Mouse (Mus musculus) embryonic fibroblast, embryonic 13.5 days (primary cell): ENCODE measurements at regions not wholly inside any gene's neighbourhood (a gene's known extent, or its start where the extent isn't known, plus 50 kb on each side); places are given as distances from the start of the nearest gene placed in this dataset.

Source experiments
- H3K27ac ChIP-seq: 2 replicates; pipeline ENCODE4 v1.5.1; 2012; ENCODE audit warnings: low read length, control low read depth, inconsistent platforms; ENCODE audit not compliant: insufficient read depth
- H3K4me1 ChIP-seq: 2 replicates; pipeline ENCODE4 v1.6.1; 2011; ENCODE audit warnings: low read length; ENCODE audit not compliant: control insufficient read depth, insufficient read depth
- H3K4me3 ChIP-seq: 2 replicates; pipeline ENCODE4 v1.5.1; 2011; ENCODE audit warnings: mild to moderate bottlenecking, control low read depth, low read length; ENCODE audit not compliant: insufficient read depth
- CTCF ChIP-seq: IDR thresholded peaks from 2 replicates; pipeline ENCODE4 v1.5.1; 2011; ENCODE audit warnings: mild to moderate bottlenecking, control low read depth, low read length, moderate library complexity, borderline replicate concordance; ENCODE audit not compliant: insufficient read depth
- POLR2A ChIP-seq: IDR thresholded peaks from 2 replicates; pipeline ENCODE4 v1.6.1; 2011; ENCODE audit warnings: low read depth, mild to moderate bottlenecking, control low read depth, low read length, moderate library complexity

- H3K4me1 ChIP-seq: no peaks in the 10 kb centered on the region
- no peak overlapping the region for H3K27ac ChIP-seq
- TF ChIP-seq CTCF (no peak), POLR2A (no peak)
- no peak overlapping the region for H3K4me3 ChIP-seq
These were observed 355.5 kb upstream of the Prkcq start for GRCm38 (mm10) chr2:10816374-10816773.

DNA sequence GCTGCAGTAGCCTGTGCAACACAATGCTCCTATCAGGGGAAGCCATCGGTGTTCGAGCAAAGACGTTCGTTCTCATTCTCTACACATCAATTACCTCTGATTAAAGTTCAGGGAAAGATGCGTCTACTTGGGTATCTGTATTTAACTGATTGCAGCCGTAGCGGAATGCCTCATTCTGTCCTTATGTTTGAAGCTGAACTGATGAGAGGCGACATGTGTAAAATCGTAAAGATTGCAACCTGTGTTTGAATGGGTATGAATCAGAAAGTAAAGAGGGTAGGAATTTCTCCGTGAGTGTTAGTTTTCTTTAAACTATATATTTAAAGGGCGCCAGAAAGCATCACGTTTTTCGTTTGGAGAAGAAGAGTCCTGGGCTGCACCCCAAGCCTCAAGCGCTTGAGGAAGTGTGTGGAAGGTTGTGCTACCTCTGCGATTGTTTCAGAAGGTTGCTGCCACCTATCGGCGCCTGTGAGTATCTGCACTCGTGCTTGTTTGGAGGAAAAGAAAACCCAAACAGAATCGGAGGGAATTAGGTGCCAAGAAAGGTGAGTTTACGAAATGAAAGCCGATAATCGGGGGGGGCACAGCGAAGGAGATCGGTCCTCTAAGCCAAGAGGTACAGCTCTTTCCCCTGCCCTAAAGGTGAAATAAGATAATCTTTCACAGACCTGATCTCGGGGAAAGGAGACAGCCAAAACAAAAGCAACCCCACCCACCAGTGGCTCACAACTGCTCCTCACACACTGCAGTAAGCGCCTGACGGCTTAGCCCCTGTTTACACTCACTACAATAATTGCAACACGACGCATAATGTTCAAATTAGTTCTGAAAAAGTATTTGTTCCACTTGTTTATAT lies 346.4 kb upstream of the Prkcq start:
- Histone ChIP-seq H3K4me1 (no peaks in the 10 kb centered on the region), H3K4me3 (peak overlapping the region; percentile 50), H3K27ac (no peak overlapping the region)
- TF ChIP-seq POLR2A: no peak
- peak; percentile 53; the same call in 1 of the 2 replicates for TF ChIP-seq CTCF

DNA sequence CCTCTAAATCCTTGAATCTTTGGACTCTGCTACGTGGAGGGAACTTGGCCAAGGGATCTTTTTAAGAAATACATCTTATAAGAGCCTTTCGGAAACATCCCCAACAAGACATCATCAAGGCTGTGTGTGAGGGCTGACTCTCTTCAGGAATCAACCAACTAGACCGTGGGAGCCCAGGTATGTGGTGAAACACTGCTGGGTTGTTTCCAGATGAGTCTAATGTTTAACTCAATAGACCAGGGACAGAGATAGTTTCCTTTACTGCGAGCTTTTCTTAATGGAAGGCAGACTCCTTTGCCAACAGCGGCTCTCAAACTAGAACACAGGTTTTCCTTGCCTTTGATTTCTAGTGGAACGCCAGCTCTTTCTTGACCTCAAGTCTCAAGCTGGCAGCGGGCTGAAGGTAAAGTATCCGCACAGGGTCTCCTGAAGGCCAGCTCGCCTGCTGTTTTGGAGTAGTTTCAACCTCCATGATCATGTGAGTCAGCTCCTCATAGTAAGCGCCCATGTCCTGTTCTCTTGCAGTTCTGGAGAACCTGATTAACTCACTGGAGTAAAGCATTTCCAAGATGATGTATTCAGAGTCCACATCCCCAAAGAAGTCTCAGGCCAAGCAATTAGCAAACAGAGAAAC lies 345.7 kb upstream of the Prkcq start:
- Histone ChIP-seq H3K4me3 (no peak overlapping the region), H3K4me1 (no peaks in the 10 kb centered on the region), H3K27ac (no peak overlapping the region)
- no peak for TF ChIP-seq CTCF
- TF ChIP-seq POLR2A: no peak

GRCm38 (mm10) chr2:10839976-10840375 lies 331.9 kb upstream of the Prkcq start:
- Histone ChIP-seq H3K4me3 (no peak overlapping the region), H3K27ac (no peak overlapping the region), H3K4me1 (no peaks in the 10 kb centered on the region)
- TF ChIP-seq CTCF (no peak), POLR2A (no peak)

DNA sequence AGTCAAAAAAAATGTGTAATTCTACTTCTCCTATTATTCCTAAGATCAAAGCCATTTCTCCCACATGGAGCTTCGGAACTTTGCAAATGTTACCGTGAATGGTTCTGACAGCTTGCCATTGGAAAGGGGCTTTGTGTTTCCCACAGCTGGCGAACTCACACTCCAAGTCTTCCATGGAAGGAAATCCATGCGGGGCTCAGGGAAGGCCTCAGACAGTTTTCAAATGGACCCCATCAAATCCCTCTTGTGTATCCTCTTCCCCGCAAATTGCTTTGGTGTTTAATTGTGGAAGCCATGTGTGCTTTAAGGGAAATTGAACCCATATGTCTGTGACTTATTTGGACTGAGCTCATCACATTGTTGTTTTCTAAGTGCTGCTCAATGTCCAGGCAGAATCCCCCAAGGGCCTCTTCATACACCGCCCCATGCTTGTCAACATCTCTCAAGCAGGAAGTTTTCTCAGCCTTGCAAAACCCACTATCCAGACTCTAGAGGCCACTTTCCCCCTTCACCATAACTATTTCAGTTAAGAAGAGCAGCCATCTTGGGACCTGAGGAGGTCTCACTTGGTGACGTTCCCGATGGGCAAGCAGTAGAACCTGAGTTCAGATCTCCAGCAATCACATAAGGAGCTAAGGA lies 310.1 kb upstream of the Prkcq start:
- Histone ChIP-seq H3K27ac (no peak overlapping the region), H3K4me1 (no peaks in the 10 kb centered on the region), H3K4me3 (no peak overlapping the region)
- TF ChIP-seq CTCF: no peak
- no peak for TF ChIP-seq POLR2A

DNA sequence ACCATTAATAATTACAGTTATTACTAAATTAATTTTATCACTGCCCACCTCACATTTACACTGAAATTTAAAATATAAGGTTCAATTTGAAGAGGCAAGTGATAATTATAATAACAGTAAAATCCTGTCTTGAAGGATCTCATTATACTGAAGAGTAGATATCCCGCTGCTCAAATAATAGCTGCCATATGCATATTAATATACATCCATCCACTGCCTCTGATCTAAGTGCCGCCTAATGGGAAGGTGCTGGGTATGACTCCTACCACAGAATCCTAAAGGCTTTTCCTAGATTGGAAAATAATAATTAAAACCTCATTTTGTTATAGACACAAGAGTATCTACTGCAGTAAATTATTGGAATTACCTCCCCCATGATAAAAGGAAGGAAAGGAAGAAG lies 307.5 kb upstream of the Prkcq start:
- no peak for TF ChIP-seq CTCF
- no peak for TF ChIP-seq POLR2A
- no peaks in the 10 kb centered on the region for H3K4me1 ChIP-seq
- H3K4me3 ChIP-seq: no peak overlapping the region
- no peak overlapping the region for H3K27ac ChIP-seq

DNA sequence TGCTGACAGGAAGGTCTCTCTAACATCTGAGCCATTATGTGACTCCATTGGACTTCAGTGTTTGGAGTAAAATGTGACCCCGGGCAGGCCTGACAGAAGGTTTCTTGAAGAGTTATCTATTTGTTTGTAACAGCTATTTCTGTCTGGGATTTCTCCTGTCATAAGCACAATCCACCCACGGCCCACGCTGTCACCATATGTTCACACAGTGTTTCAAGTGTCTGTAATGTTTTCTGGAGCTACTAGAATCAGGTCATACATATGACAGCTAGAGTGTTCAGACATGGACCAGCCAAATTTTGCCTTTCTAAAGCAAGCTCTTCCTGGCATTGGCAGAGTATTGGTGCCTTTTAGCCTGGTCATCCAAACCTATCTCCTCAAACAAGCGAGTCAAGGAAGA lies 297.6 kb upstream of the Prkcq start:
- TF ChIP-seq POLR2A (no peak), CTCF (no peak)
- Histone ChIP-seq H3K4me3 (no peak overlapping the region), H3K27ac (no peak overlapping the region), H3K4me1 (no peaks in the 10 kb centered on the region)

- TF ChIP-seq CTCF (no peak), POLR2A (no peak)
- H3K4me1 ChIP-seq: no peaks in the 10 kb centered on the region
- no peak overlapping the region for H3K4me3 ChIP-seq
- H3K27ac ChIP-seq: no peak overlapping the region
These were observed 270.0 kb upstream of the Prkcq start for GRCm38 (mm10) chr2:10901926-10902325.

GRCm38 (mm10) chr2:10919955-10920354 lies 252.0 kb upstream of the Prkcq start:
- H3K27ac ChIP-seq: no peak overlapping the region
- TF ChIP-seq CTCF (no peak), POLR2A (no peak)
- no peaks in the 10 kb centered on the region for H3K4me1 ChIP-seq
- no peak overlapping the region for H3K4me3 ChIP-seq
